Mouse (Mus musculus) telencephalon, adult 2 months (tissue): ENCODE measurements at regions not wholly inside any gene's neighbourhood (a gene's known extent, or its start where the extent isn't known, plus 50 kb on each side); places are given as distances from the start of the nearest gene placed in this dataset.
A peak's percentile ranks its signal among the peaks of the same experiment; 100 is the strongest.
"Not testable (repeated sequence)": the region's sequence is repeated elsewhere in the genome, so short reads cannot be mapped to it uniquely, and the experiment has no call there.

Experiments used
- DNase-seq: peaks from one replicate; pipeline ENCODE4 v3.0.0-alpha.2; 2011; ENCODE audit warnings: low read depth, low spot score

DNA sequence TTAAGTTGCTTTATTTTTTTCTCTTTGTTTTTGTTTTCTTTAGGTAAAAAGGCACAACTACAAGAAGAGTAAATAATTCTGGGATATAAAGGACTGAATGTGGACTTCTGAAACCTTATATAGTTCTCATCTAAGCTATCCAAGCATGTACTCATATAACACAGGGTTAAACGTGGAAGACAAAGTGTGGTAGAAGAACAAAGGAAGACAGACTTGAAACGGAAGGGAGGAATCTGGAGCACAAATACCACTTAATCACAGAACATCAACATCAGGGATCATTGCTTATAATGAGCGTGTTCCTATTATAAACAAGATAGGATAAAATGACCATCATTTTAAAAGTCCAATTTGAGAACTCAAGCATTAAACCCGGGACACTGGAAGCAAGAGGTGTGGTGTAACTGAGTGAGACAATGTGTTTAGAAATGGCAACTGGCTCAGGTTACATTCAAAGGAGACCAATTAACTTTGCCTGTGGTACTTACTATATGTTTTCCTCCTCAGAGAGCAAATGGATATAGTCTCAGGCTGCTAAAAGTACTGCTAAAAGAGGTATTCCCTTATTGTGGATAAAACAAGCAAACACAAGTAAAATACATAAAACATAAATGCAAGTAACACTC is 96.1 kb upstream of the Hdgfl1 start:
- no peak for DNase-seq

DNA sequence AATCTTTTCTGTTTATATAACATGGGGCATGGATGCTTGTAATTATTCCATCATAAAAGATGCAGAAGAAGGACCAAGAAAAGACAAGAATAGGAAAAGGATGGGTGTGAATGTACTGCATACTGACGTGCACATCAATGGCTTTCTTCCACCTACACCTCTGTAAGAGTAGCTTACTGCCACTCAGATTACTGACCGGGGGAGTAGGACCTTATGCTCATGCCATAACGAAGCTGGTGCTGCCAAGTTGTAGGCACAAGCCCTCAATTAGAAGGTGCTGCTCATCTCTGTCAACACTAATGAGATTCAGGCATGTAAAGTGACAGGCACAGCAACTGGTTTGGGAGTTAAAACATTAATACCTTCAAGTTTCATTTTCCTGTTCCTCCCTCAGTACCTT is 97.8 kb upstream of the Hdgfl1 start:
- DNase-seq: peak; percentile 28

GRCm38 (mm10) chr13:26916477-26916876 is 140.9 kb upstream of the Prl start:
- no peak for DNase-seq

- no peak for DNase-seq
Observed at GRCm38 (mm10) chr13:26932695-26933438, 124.5 kb upstream of the Prl start.

GRCm38 (mm10) chr13:26933838-26934237 is 123.5 kb upstream of the Prl start:
- no peak for DNase-seq

DNA sequence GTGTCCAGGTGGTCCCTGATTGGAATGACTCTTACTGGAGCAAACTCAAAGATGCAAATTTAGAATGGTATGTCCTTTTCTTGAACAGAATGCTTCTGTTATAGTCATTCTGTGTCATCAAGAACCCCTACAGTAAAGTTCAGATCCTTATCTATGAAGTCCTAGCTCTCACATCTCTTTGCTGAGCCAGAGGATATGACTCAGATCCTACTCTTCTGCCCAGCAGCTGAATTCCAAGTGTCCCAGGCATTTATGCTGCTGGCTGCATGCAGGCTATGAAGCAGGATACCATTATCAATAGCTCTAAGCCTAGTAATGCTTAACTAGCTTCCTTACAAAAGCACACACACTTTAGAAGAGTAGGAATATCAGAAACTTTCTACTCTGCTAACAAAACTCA is 116.9 kb upstream of the Prl start:
- DNase-seq: no peak

DNA sequence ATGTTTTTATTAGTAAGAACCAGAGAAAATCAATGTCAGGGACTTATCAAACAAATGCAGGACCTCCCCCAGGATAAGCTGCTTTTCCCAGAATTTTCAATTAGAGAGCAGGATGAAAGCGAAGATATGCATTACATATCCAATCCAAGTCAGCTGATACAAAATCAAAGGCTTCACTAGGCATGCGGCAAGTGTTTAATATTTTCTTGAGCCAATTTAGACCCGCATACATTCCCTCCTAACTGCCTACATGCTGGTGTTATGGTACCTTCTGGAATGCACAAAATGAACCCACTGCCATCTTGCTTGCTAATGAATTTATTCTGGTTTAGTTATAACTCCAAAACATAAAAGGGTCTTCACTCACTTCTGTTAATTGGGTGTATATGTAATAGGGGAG is 112.9 kb upstream of the Prl start:
- DNase-seq: no peak

- DNase-seq: peak; percentile 69
Observed at GRCm38 (mm10) chr13:26951461-26951860, 105.9 kb upstream of the Prl start.

DNA sequence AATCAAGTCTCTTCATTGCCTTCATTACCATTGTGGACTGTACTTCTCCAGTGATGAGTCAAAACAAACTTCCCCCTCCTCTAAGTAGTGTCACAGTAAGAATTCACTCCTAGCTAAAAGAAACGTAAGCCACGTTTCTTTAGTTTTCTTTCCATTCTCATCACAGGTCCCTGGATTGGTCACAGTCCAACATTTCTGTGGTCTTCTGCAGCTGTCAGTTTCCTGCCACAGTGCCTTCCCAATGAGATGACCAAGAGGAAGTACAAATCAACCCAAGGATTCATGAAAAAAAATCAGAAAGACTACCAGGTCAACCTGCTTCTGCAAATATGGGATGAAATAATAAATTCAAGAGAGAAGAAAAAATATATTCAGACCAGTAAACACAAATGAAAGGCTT is 103.5 kb upstream of the Prl start:
- DNase-seq: no peak

DNA sequence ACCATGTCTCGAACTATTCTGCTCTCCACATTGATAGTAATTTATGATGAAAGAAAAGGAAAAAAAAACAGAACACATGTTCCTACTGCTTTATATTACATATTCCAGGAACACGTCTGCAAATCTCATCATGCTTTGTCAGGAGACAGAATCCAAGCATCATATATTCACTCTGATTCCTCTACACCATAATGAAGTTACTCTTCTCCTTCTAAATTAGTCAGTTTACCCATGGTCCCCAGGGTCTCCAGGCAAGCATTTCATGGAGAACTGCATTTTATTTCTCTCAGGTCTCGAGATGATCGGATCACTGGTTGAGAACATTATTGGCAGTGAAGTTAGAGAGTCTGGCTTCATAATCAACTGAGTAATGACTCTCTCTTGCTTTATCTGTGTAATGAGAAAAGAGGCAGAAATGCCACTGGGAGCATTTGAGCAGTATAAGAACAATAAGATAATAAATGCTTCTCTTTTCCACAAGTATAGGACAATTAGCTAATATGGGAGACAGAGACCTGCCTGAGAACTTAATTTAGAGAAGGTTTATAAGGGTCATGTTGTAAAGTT is 97.8 kb upstream of the Prl start:
- DNase-seq: no peak

- DNase-seq: not testable (repeated sequence)
Observed at GRCm38 (mm10) chr13:26960531-26960930, 96.8 kb upstream of the Prl start.

DNA sequence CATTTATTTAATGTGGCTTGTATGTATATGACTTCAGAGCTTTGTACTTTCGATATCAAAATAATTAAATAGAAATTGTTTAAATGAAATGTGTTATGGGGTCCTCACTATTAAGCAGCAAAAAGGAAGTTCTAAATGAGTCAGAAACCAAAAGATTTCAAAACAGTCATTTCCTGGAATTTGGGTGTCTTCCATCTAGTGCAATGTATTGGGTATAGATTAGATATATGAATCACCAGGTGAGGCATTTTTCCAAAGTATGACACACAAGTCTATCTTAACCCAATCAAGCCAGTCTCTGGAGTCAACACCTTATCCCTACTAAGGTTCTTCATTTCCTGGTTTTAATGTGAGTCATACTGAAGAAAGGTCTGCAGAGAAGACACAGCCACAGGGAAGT is 81.3 kb upstream of the Prl start:
- DNase-seq: no peak

DNA sequence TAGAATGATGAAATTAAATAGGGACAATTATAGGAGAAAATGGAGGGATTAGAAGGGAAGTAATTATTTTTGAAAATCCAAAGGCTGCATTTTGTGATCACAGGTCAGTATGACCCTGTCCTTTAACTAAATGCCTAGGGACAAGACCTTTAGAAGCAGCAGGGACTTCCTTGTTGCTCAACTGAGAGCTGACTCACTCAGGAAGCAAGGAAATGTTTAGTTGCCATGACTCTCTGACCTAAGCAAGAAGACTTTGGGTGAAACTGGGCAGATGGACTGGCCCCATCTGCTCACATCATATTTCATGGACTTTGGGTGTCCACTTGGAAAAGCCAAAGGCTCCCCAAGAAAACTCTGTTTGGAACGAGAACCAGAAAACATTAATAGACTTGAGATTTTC is 76.9 kb upstream of the Prl start:
- no peak for DNase-seq
